Mouse (Mus musculus): ENCODE measurements at regions not wholly inside any gene's neighbourhood (a gene's known extent, or its start where the extent isn't known, plus 50 kb on each side); places are given as distances from the start of the nearest gene placed in this dataset.

GRCm38 (mm10) chr13:71050646-71051045 is 209.0 kb upstream of the Adamts16 start:
- Histone ChIP-seq H3K27ac (ENCODE audit: insufficient read depth, low read depth) (no peak overlapping the region), H3K79me2 (replicated peaks; ENCODE audit: control insufficient read depth, extremely low read depth, insufficient read depth, poor library complexity, severe bottlenecking) (no peaks in the 10 kb centered on the region), H3K4me3 (replicated peaks in 1 of 3; ENCODE audit: low read depth in 2 of 3, low read length in 2 of 3, poor library complexity in 1 of 3) (no peak overlapping the region), H3K36me3 (replicated peaks in 1 of 2; ENCODE audit: control insufficient read depth in 1 of 2, insufficient read depth in 1 of 2, low read length in 1 of 2) (no peaks in the 10 kb centered on the region), H3K9ac (ENCODE audit: insufficient read depth, low read depth) (no peak overlapping the region), H3K4me2 (ENCODE audit: insufficient read depth, low read depth, poor library complexity, severe bottlenecking) (peak overlapping the region; percentile 47), H3K4me1 (ENCODE audit: control insufficient read depth in 1 of 2, insufficient read depth in 2 of 2) (no peaks in the 10 kb centered on the region), H3K9me3 (replicated peaks; ENCODE audit: low read length) (no peaks in the 10 kb centered on the region), H3K27me3 (replicated peaks) (no peaks in the 10 kb centered on the region)
- no peak for TF ChIP-seq ZMIZ1 (IDR thresholded peaks at IDR 0.05; ENCODE audit: low read depth, low read length)
- no peak for TF ChIP-seq ZNF384 (IDR thresholded peaks at IDR 0.05; ENCODE audit: low read depth, low read length)
- no peak for TF ChIP-seq MAZ (IDR thresholded peaks at IDR 0.05; ENCODE audit: low read depth, low read length)
- TF ChIP-seq RCOR1 (conservative IDR thresholded peaks at IDR 0.05; ENCODE audit: low read depth, low read length), result no peak
- TF ChIP-seq EP300 (IDR thresholded peaks at IDR 0.05; ENCODE audit: low read length), result no peak
- no peak for TF ChIP-seq CHD2 (IDR thresholded peaks at IDR 0.05; ENCODE audit: low read length)
- TF ChIP-seq HCFC1 (IDR thresholded peaks at IDR 0.05; ENCODE audit: low read depth, low read length), result no peak
- no peak for TF ChIP-seq MAFK (IDR thresholded peaks at IDR 0.05; ENCODE audit: insufficient replicate concordance, low read length)
- no peak for TF ChIP-seq CTCF (conservative IDR thresholded peaks at IDR 0.05 in 1 of 2, IDR thresholded peaks at IDR 0.05 in 1 of 2; ENCODE audit: low read depth in 2 of 2, low read length in 2 of 2)
- no peak for TF ChIP-seq UBTF (IDR thresholded peaks at IDR 0.05; ENCODE audit: low read depth, low read length)
- no peak for TF ChIP-seq MEF2A (IDR thresholded peaks at IDR 0.05; ENCODE audit: borderline replicate concordance, low read depth, low read length)
- no peak for TF ChIP-seq SIN3A (IDR thresholded peaks at IDR 0.05; ENCODE audit: low read length)
- no peak for TF ChIP-seq GABPA (IDR thresholded peaks at IDR 0.05; ENCODE audit: insufficient replicate concordance, low read depth, low read length)
- dilution Hi-C loops (cut with MboI; ENCODE audit: extremely low pct_ligation_motif_present, extremely low pct_unique_long_range_greater_than_20kb, low sequenced_read_pairs), result no loop called here
- no peak for DNase-seq (ENCODE audit: extremely low read depth)
- in situ Hi-C loops (cut with MboI; ENCODE audit: low pct_ligation_motif_present, low pct_unique_long_range_greater_than_20kb, low sequenced_read_pairs), result no loop called here

- Histone ChIP-seq H3K4me3 (replicated peaks in 1 of 3; ENCODE audit: low read depth in 2 of 3, low read length in 2 of 3, poor library complexity in 1 of 3) (no peak overlapping the region), H3K79me2 (replicated peaks; ENCODE audit: control insufficient read depth, extremely low read depth, insufficient read depth, poor library complexity, severe bottlenecking) (no peaks in the 10 kb centered on the region), H3K4me1 (ENCODE audit: control insufficient read depth in 1 of 2, insufficient read depth in 2 of 2) (peaks cover 5 to 11% of the 10 kb centered on the region in 2 experiments), H3K27me3 (replicated peaks) (no peaks in the 10 kb centered on the region), H3K36me3 (replicated peaks in 1 of 2; ENCODE audit: control insufficient read depth in 1 of 2, insufficient read depth in 1 of 2, low read length in 1 of 2) (no peaks in the 10 kb centered on the region), H3K4me2 (ENCODE audit: insufficient read depth, low read depth, poor library complexity, severe bottlenecking) (no peak overlapping the region), H3K9me3 (replicated peaks; ENCODE audit: low read length) (no peaks in the 10 kb centered on the region), H3K9ac (ENCODE audit: insufficient read depth, low read depth) (no peak overlapping the region), H3K27ac (ENCODE audit: insufficient read depth, low read depth) (no peak overlapping the region)
- TF ChIP-seq ZC3H11A (IDR thresholded peaks at IDR 0.05; ENCODE audit: low read depth, low read length), result no peak
- TF ChIP-seq RCOR1 (conservative IDR thresholded peaks at IDR 0.05; ENCODE audit: low read depth, low read length), result no peak
- no peak for TF ChIP-seq EP300 (IDR thresholded peaks at IDR 0.05; ENCODE audit: low read length)
- no peak for TF ChIP-seq TCF12 (IDR thresholded peaks at IDR 0.05; ENCODE audit: low read depth, low read length)
- TF ChIP-seq UBTF (IDR thresholded peaks at IDR 0.05; ENCODE audit: low read depth, low read length), result no peak
- TF ChIP-seq ELF1 (IDR thresholded peaks at IDR 0.05; ENCODE audit: low read depth, low read length), result no peak
- TF ChIP-seq POLR2AphosphoS2 (IDR thresholded peaks at IDR 0.05; ENCODE audit: low read depth, low read length), result no peak
- TF ChIP-seq PAX5 (IDR thresholded peaks at IDR 0.05; ENCODE audit: low read length), result no peak
- no peak for TF ChIP-seq USF1 (IDR thresholded peaks at IDR 0.05; ENCODE audit: low read depth, low read length)
- no peak for TF ChIP-seq CHD2 (IDR thresholded peaks at IDR 0.05; ENCODE audit: low read length)
- TF ChIP-seq HCFC1 (IDR thresholded peaks at IDR 0.05; ENCODE audit: low read depth, low read length), result no peak
- TF ChIP-seq GABPA (IDR thresholded peaks at IDR 0.05; ENCODE audit: insufficient replicate concordance, low read depth, low read length), result no peak
- no peak for TF ChIP-seq ZKSCAN1 (IDR thresholded peaks at IDR 0.05; ENCODE audit: borderline replicate concordance, low read depth, low read length)
- DNase-seq (ENCODE audit: extremely low read depth), result no peak
- dilution Hi-C loops (cut with MboI; ENCODE audit: extremely low pct_ligation_motif_present, extremely low pct_unique_long_range_greater_than_20kb, low sequenced_read_pairs), result no loop called here
- in situ Hi-C loops (cut with MboI; ENCODE audit: low pct_ligation_motif_present, low pct_unique_long_range_greater_than_20kb, low sequenced_read_pairs), result no loop called here
These were observed 194.4 kb upstream of the Adamts16 start for GRCm38 (mm10) chr13:71036000-71036399.

Measured in CH12.LX (cell line).